Mouse (Mus musculus) megakaryocyte-erythroid progenitor cell, adult 5 weeks (primary cell): ENCODE measurements around the gene Slc5a5. TPM values are rescaled to one million over a fixed set of nuclear protein-coding genes. Genes with fewer than 3 reads are reported as not detected.

Source experiments
- polyA plus RNA-seq: library from polyadenylated mRNA; stranded (reverse); fragments of >175 nt; gene quantifications from 2 replicates; pipeline ENCODE4 v1.2.3, GENCODE M21; 2012

Gene Slc5a5
- polyA plus RNA-seq, result 0.14 and 0.16 TPM in 2 replicates

GRCm38 (mm10) chr8:70892022-70892895 is at the start of gene Slc5a5:
Gene Slc5a5, minus strand, starts transcription at chr8:70892757.

GRCm38 (mm10) chr8:70905831-70906736 is 13.5 kb upstream of the Slc5a5 start, which contains the start of gene Map1s:
Gene Map1s, plus strand, starts transcription at chr8:70905932.

GRCm38 (mm10) chr8:70897021-70897680 is 4.6 kb upstream of the Slc5a5 start, which contains the start of gene Rpl18a:
Gene Rpl18a, minus strand, starts transcription at chr8:70897412.

GRCm38 (mm10) chr8:70873364-70873985 is 19.1 kb downstream of the Slc5a5 start, which contains the start of gene Ccdc124:
Gene Ccdc124, minus strand, starts transcription at chr8:70873935.

GRCm38 (mm10) chr8:70862824-70863641 is 29.5 kb downstream of the Slc5a5 start, which contains the start of gene Kcnn1:
Gene Kcnn1, minus strand, starts transcription at chr8:70863258.

GRCm38 (mm10) chr8:70839408-70840351 is 52.9 kb downstream of the Slc5a5 start, which contains the start of gene Arrdc2:
Gene Arrdc2, minus strand, starts transcription at chr8:70839720.

Other genes starting within 250 kb of the Slc5a5 start
- 1.8 and 2.6 TPM in 2 replicates for gene Pgpep1, start 232.4 kb downstream of the Slc5a5 start, polyA plus RNA-seq
- gene Lsm4, start 219.5 kb downstream of the Slc5a5 start, polyA plus RNA-seq, result 583 and 668 TPM in 2 replicates
- gene Jund, start 193.8 kb downstream of the Slc5a5 start, polyA plus RNA-seq, result 3,053 and 3,449 TPM in 2 replicates
- gene Iqcn, start 189.3 kb downstream of the Slc5a5 start, polyA plus RNA-seq, result 0.71 and 1.9 TPM in 2 replicates
- gene Gm3336, start 174.2 kb downstream of the Slc5a5 start, polyA plus RNA-seq, result 0.15 TPM in 1 of 2 replicates, not detected in the other
- gene Pde4c, start 169.0 kb downstream of the Slc5a5 start, polyA plus RNA-seq, result 3.5 and 3.6 TPM in 2 replicates
- gene Rab3a, start 138.1 kb downstream of the Slc5a5 start, polyA plus RNA-seq, result 7.4 and 8.1 TPM in 2 replicates
- gene Mpv17l2, start 131.8 kb downstream of the Slc5a5 start, polyA plus RNA-seq, result 75.0 and 90.1 TPM in 2 replicates
- gene Pik3r2, start 116.0 kb downstream of the Slc5a5 start, polyA plus RNA-seq, result 69.9 and 78.3 TPM in 2 replicates
- 424 and 485 TPM in 2 replicates for gene Mast3, start 87.7 kb downstream of the Slc5a5 start, polyA plus RNA-seq
- gene Il12rb1, start 84.3 kb downstream of the Slc5a5 start, polyA plus RNA-seq, result 1.7 and 2.9 TPM in 2 replicates
- 33.6 and 35.8 TPM in 2 replicates for gene Arrdc2, start 53.0 kb downstream of the Slc5a5 start, polyA plus RNA-seq
- gene Kcnn1, start 29.5 kb downstream of the Slc5a5 start, polyA plus RNA-seq, result 0.57 and 0.83 TPM in 2 replicates
- gene Ccdc124, start 18.8 kb downstream of the Slc5a5 start, polyA plus RNA-seq, result 198 and 237 TPM in 2 replicates
- 5,488 and 6,564 TPM in 2 replicates for gene Rpl18a, start 4.7 kb upstream of the Slc5a5 start, polyA plus RNA-seq
- 112 and 120 TPM in 2 replicates for gene Map1s, start 13.2 kb upstream of the Slc5a5 start, polyA plus RNA-seq